Mouse (Mus musculus) adrenal gland, adult 18-20 months (tissue): ENCODE results near the gene Palm. TPM values are rescaled to one million over a fixed set of nuclear protein-coding genes. Genes with fewer than 3 reads are reported as not detected.

Source experiments
- DNase-seq, 2 experiments: peaks; one replicate each; pipeline ENCODE4 v3.0.0; 2021 to 2022; ENCODE audit warnings: low spot score in 2 of 2
- total RNA-seq, 2 experiments: library from RNA; stranded (reverse); gene quantifications; 1 replicate in 1 of 2; 2 replicates in 1 of 2; pipeline ENCODE4 v1.2.3; 2021

Palm gene
- total RNA-seq, 2 experiments from 2014 or later, result 59.4 to 62.2 TPM

DNA sequence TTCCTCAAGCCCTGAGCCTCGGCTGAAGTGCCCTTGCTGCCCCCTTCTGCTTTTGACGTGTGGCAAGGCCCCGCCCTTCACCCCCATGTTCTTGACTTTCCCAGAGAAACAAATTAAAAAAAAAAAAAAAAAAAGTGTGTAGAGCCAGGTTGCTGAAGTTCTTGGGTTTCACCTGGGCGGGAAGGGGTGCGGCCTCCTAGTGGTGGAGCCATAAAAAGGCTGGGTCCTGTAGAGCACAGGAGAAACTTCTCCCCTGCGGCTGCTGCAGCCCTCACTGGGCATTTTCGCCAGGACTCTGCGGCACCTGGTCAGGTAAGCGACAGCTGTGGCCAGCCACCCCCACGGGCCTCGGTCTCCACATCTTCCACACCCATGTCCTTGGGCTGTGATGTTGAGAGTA lies 27.4 kb downstream of the Palm start, which contains the start of gene Misp:
Gene Misp, plus strand, starts transcription at position 208 of the 400 bp plus-strand sequence.
- no peak for DNase-seq

DNA sequence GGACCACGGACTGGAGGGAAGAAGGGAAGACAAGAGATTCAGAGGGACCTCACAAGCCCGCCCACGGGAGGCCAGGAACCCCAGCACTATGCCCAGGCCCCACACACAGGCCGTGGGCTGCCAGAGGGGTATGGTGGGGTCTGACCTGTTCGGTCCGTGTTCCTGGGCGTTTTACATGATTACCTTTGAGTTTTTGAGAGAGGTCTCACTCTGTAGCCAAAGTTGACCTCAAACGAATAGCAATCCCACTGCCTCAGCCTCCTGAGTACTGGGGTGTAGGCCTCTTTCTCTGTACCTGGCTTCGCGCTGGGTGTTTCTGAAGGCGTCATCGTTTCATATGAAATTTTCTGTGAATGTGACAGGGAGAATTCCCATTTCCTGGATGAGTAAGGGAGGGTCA lies 28.4 kb downstream of the Palm start:
- DNase-seq, result no peak

DNA sequence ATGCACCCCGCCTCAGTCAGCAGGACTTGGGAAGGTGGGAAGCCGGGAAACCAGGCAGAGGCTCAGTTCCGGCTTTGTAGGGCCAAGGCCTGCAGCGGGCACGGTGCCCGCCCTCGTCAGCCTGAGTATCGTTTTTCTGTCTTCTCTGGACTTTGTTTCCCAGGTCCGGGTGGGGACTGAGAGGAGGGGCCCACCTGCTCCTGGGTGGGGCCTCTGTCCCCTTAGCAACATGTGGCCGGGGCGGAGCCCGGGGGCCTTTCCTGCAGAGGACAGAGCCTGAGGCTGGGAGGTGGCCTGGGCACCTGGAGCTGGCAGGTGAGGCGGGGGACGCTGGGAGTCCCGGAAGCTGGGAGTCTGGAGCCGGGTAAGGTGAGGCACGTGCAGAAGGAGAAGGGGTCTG lies 29.0 kb downstream of the Palm start:
- no peak for DNase-seq

DNA sequence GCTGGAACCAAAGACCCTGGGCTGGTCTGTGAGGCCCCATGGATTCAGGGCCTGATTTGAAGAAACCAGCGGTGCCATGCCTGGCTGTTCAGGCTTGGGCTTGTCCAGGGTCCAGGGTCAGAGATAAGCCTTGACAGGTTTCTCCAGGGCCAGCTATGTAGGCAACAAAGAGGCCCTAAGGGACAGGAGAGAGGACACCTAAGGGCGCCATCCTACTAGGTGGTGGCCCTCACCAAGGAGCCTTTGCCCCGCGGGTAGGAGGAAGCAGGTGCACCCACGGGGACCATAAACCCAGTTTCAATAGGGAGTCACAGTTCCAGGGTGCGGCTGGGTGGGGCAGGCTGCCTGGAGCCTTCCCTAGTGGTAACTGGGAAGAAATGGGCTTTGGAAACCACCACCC lies 29.6 kb downstream of the Palm start:
- no peak for DNase-seq

DNA sequence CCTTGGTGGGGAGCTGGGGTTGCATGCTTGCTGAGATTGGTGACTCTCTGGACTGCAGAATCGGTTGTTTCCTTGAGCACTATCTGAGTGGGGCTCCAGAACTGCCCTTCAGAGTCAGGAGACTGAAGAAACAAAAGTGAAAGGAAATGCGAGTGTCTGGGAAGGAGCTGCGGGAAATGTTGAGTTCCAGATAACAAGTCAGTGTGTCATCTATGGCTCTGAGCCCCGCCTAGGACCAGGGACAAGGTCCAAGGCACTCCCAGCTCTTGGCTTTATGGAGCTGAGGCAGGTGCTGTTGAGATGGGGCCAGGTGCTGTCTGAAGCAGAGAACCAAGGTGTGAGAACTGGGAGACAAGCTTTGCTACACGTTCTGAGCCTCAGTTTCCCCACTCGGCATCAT lies 31.0 kb downstream of the Palm start:
- no peak for DNase-seq

DNA sequence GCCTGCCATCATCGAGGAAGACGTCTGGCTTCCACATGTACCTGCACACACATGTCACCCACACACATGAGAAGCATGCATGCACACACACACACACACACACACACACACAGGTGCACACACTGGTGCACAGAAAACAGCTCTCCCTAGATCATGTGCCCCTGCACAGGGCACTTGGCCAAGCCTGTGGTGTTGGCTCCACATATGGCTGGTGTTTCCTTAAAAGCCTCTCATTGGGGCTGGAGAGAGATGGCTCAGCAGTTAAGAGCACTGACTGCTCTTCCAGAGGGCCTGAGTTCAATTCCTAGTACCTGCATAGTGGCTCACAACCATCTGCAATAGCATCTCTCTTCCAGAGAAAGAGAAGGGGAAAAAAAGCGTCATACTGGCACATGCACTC lies 38.2 kb downstream of the Palm start:
- DNase-seq, result no peak

DNA sequence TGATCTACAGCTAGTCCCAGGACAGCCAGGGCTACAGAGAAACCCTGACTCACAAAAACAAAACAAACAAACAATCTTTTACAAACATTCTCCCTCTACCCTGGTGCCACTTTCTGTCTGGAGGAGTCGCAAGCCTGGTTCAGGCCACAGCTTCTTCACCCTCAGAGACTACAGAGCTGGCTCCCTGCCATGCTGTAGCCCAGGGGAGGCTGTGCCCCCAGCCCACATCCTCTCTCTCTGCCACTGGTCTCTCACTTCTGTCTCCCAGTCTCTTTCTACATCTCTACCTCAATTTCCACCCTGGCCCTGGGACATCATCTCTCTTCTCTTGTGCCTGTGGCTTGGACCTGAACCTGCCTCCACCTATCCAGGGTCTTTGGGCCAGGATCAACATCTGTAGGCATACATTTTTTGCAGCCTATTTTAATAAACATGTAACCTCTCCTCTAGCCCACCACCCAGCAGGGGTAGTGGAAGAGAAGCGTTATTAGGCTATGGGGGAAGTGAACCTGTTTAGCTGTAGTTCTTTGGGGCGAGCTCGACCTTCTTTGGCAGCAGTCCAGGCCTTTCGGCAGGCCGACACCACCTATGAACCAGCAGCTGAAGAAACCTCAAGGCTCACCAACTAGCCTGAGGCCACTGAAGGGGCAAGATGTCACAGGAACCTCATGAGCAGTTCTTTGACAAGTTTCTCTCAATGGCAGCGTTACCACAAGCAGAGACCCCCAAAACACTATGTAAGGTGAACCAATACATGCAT lies 38.8 kb downstream of the Palm start:
- DNase-seq, result no peak

DNA sequence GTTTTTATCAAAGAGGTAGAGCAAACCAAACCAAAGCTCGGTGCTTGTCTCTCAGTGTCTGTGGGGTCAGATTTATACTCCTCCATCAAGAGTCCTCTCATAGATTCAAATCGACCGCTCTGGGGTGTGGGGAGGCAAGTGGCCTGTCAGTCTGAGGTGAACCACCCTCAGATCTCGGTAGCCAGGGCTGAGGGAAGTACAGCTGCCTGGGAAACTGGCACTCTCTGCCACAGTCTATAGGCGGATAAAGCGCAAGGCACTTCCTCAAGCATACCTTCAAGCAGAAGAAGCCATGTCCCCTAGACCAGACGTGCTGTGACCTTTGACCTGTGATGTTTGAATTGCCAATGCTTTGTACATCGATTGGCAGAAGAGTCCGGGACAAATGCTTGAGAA lies 39.4 kb downstream of the Palm start:
- no peak for DNase-seq

DNA sequence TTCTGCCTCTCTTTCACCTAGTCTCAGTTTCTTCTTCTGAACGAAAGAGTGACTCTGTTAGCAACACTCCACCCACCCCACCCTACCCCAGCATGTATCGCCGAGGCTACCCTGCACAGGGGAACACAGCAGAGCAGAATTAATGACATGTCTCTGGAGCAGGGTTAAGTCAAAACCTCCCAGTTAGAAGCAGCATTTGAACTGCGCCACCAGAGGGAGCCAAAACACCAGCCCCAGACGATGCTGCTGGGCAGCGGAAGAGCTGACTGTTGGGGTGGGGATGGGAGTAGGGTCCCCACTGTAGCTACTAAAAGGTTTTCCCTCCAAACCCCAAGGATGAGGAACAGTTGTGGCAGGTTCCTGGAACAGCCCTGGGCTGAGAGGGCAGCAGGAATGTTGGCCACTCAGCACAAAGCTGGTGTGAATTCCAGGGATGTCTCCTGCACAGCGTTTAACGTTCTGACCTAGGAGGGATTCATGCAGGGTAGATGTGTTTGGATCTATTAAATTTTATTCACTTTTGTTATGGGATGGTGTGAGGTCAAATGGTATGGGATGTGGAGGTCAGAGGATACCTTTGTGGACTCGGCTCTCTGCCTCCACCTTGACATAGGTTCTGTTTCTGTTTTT lies 41.5 kb downstream of the Palm start:
- peak; percentile 82 to 85 for DNase-seq

DNA sequence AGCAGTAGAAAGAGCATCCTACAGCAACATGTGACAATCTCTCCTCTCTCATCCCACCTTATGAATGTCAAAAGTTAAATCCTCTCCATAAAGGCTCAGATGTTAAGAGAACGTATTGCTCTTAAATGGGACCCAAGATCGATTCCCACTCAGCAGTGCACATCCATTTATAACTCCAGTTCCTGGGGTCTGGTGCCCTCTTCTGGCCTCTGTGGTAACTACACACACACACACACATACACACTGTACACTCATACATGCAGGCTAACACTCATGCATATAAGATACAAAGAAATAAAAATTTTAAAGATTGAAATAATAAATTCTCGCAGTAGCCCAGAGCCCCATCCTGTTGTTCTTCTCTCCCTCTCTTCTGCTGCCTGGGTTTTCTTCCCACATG lies 43.5 kb downstream of the Palm start:
- no peak for DNase-seq

DNA sequence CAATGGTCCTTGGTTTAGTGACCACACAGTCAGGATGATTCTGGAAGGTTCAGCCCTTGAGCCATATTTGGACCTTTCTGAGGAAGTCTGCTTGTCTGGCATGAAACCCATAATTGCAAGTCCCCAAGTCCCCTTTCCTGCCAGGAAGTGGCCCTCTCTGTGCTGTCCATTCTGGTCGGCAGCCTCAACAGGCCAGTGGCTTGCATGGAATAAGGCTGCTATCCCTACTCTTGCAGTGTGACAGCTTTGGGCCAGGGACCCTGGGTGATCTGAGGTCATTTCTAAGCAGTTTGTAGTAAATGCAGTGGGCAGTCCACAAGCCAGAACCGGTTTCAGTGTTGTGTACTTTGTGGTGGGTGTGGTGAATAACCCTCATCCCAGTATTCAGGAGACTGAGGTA lies 44.8 kb downstream of the Palm start:
- DNase-seq, result no peak

DNA sequence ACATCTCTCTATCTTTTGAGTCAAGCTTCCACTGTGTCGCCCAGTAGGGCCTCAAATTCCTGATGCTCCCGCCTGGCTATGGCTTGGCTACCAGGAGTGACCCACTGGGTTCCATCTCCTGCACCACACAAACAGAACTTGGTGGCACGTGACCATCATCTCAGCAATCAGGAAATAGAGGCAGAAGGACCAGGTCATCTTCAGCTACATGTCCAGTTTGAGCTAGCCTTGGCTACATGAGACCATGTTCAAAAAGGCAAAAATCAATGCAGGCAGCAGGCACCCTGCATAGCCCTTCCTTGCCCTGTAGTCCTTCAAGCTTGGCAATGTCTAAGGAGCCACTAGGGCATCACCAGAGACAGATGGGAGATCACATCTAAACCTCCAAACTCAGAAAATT lies 46.7 kb downstream of the Palm start:
- no peak for DNase-seq

DNA sequence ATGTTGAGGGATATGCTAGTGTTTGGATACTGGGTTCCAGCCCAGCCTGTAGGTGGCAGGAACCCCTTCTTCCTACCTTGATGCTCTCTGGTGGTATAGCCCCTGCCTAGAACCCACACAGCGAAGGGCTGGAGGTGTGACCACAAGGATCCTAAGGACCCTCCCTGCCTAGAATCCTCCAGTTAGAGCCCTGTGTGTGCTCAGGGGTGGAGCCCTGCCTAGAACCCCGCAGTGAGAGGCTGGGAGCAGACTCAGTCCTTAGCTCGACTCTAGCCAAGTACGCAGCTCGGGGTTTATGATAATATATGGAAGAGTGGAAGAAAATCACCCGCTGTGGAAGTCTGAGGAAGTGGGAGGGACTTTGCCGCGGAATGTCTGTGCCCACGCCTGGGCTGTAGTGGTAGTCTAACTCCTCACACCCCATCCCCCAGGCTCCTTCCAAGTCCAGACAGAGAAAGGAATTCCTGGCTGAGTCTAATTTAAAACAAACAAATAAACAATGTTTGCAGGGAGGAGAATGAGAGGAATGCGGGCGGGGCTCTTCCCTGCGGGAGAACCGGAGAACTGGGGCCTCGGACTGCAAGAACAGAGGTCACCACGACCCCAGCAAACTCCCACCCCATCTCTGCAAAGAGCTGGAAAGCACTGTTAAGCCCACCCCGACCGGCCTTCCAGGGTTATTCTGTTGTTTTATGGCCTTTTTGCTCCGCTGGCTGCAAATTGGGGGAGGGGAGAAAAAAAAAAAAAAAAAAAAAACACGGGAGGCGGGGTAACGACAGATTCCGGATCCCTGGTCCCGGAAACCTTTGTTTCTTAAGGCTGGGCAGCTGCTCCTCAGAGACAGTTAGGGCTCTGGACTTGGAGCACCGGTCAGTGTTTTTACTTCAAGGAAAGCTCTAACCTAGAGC lies 47.5 kb downstream of the Palm start:
- no peak for DNase-seq

DNA sequence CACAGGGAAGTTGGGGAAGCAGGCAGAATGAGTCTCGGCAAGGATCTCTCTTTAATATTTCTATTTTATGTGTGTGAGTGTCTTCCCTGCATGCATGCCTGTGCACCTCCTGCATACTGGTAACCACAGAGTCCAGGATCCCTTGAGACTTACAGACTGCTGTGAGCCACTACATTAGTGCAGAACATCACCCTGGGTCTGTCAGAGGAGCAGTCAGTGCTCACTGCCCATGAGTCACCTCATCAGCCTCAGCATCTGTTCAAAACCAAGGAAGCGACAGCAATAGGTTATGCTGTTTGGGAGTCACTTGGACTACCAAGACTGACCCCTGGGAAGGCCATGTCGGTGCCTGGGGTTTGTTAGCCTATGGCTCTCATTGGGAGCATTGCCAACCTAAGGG lies 49.0 kb downstream of the Palm start:
- no peak for DNase-seq

DNA sequence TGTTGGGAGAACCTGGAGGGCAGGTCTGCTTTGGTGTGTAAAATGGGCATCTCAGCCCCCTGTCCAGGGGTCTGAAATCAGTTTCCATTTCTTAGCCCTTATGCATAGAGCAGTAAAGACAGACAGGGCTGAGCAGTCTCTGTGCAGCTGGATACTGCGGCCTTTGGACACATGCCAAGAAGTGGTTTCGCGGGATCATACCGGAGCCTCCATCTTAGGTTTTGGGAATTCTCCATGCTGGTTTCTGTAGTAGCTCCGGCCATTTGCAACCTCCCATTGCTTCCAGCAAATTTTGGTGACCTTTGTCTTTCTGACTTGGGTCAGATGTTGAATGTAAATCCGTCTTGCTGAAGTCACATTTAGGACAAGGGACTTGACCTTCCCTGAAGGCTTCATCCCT lies 50.1 kb downstream of the Palm start:
- DNase-seq, result no peak

DNA sequence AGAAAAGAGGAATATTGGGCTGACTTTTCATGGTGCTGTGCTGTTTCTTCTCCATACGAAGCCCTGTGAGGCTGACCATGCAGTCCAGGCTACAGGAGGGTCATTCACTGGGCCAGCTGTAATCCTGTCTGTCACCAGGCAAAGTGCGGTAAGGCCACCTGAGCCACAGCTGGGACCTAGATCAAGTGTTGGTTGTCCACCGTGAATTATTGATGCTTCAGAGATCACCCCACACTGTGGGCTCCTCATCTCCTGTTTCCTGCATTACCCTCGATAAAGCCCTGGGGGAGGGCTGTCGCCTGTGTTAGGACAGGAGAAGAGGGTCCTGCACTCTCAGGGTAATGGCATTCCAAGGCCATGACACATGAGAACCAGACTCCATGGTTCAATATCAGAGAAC lies 53.2 kb downstream of the Palm start:
- DNase-seq, result no peak

DNA sequence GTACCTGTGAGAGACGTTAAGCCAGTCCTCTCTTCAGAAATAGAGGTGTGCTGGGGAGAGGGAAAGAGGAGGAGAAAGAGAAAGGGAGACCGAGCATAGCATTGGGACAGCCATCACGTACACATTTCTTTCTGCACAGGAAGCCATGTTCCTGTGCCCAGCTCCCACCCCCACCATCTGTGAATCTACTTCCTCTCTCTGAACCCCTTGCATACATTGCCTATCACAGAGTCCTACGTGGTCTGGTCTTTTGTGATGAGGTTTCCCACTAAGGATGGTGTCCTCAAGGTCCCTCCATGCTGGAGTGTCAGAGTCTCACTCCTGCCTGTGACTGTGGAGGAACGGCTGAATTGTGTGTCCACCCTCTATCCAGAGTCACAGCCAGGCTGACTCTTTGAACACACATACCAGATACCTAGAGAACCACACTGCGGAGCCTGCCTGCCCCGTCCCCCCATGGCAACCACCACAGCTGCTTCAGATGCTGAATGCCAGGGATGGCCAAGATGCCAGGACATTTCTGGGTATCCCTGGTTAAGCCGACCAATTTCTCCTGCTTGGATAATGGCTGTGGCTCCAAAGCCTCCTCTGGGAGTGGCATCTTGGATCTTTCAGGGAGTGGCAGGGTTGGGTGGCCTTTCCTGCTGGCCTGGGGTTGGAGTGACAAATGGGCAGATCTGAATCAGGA lies 56.7 kb downstream of the Palm start:
- DNase-seq, result no peak

DNA sequence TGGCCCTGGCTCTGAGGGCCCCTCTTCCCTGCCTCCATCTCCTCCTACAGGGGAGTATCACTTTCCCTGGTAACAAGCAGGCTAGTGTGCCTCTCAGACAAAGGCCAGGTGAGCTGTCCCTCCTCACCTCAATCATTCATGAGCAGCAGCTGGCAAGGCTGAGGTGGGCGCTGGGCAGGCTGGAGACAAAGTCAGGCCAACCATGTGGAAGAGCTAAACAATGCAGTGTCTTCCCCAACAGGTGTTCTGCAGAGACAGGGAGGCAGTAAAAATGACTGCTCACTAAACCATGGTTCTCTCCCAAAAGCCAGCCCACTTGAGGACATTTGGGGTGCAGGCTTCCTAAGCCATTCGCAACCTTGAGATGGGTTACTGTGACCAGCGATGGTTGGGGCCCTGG lies 58.3 kb downstream of the Palm start:
- no peak for DNase-seq

DNA sequence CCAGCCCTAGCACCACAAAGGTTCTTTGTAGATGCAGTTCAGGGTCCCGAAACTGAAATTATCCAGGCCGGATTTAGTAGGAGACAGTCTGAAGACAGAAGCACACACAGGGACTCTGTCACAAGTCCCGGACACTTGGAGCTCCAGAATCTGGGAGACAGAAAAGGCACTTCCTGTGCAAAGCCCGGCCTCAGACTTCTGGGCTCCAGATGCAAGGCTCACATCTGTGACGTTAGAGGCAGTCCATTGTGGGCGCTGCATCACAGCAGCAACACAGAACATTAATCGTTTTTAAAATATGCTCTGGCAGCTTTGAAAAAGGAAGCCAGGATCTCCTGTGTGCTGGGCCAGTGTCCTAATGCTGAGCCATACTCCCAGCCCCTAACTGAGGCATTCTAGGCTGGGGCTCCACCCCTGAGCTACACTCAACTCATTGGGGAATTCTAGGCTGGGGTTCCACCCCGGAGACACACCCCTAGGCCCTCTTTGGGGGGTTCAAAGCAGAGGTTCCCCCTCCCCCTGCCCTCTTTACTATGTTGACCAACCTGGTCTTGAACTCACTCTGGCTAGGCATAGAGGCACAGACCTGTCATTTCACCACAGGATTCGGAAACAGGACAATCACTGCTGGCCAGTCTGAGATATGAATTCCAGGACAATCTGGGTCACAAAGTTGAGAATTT lies 58.9 kb downstream of the Palm start:
- peak in 1 of 2 experiments; percentile 29 for DNase-seq

DNA sequence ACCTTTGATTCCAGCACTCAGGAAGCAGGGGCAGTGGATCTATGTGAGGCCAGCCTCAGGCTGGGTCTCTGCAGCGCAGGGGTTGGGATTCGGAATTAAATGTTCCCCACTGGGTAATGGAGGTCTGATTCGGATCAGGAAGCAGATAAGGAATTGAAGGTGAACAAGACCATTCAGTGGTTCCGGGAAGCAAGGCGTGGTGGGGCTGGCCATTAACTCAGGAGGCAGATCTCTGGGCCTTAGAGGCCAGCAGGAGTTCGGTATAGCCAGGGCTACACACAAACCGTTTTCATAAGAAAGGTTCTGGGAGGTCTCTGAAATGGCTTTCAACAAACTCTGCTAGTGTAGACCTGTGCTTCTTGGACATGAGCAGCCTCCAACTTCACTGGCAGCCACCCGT lies 59.5 kb downstream of the Palm start:
- peak in 1 of 2 experiments; percentile 26 for DNase-seq

DNA sequence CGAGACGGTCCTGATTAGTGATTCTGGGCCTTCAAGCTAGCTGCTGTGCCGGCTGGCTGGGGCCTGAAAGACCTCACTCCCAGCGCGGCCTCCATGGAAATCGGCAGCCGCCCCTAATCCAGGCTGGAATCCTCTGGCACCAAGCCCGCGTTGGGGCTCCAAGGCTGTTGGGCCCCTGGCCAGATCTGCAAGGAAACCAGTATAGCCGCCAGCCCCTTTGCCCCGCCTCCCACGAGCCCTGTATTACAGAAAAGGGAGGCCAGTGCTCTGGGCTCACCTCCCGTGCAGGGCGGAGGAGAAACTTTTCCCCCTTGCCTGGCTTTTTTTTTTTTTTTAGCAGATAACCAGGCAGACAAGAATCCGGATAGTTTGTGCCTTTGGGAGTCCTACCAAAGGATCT lies 60.0 kb downstream of the Palm start:
- DNase-seq, result peak; percentile 93 to 94
